Mouse (Mus musculus): Measurements from ENCODE around the gene Creb3l4. TPM values are rescaled to one million over a fixed set of nuclear protein-coding genes. Genes with fewer than 3 reads are reported as not detected.

Gene Creb3l4
- total and polyA plus RNA-seq, 3 experiments: 0.07 to 0.08 TPM; not detected in 1

DNA sequence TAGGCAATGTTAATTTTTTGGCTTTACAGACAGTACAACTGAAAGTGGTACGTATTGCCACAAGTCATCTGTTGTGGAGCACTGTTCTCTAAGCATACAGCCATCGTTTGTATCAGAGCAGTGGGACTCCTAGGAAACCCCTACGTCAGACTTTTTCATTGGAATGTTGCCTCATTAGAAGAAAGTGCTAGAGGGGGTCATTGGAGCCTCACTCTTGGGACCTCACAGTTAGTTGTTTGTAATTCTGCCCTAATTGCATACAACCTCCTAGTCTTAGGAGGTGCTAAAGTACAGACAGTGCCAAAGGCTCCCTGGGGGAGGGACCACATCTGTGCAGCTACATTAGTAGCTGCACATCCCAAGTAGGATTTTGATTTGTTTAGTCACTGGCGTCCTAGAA, 48.6 kb downstream of the Creb3l4 start:
- H3K9me3 ChIP-seq (replicated peaks; ENCODE audit: insufficient read depth, low read length): no peaks in the 10 kb centered on the region
- no peak for DNase-seq (ENCODE audit: low read depth, low spot score)
- no peaks in the 10 kb centered on the region for H3K27me3 ChIP-seq (ENCODE audit: control insufficient read depth in 1 of 2, insufficient read depth in 2 of 2, low read length in 2 of 2)
- H3K4me1 ChIP-seq (ENCODE audit: control insufficient read depth in 1 of 2, insufficient read depth in 2 of 2, low read length in 2 of 2): peaks cover 2 to 9% of the 10 kb centered on the region in 2 experiments; a peak in 2 of 4 replicates
- no peaks in the 10 kb centered on the region for H3K79me2 ChIP-seq (ENCODE audit: control insufficient read depth, insufficient read depth, low read length, poor library complexity)
- peaks cover 0 to 13% of the 10 kb centered on the region in 2 experiments; a peak in 2 of 4 replicates for H3K36me3 ChIP-seq (ENCODE audit: control insufficient read depth in 1 of 2, insufficient read depth in 2 of 2, low read length in 2 of 2)
- H3K9ac ChIP-seq (ENCODE audit: control insufficient read depth, low read depth, low read length, poor library complexity, severe bottlenecking): no peak overlapping the region
- no peak overlapping the region for H3K27ac ChIP-seq (ENCODE audit: control insufficient read depth, low read depth, low read length)
- TF ChIP-seq POLR2AphosphoS2 (IDR thresholded peaks at IDR 0.05; ENCODE audit: low read length) (no peak), MAZ (IDR thresholded peaks at IDR 0.05; ENCODE audit: low read depth, low read length) (no peak), EP300 (IDR thresholded peaks at IDR 0.05; ENCODE audit: low read depth in 1 of 2, low read length in 2 of 2) (no peak), CHD1 (IDR thresholded peaks at IDR 0.05; ENCODE audit: low read depth, low read length) (no peak), TCF12 (IDR thresholded peaks at IDR 0.05; ENCODE audit: low read depth, low read length) (no peak), GABPA (IDR thresholded peaks at IDR 0.05; ENCODE audit: low read depth, low read length) (no peak), KAT2A (conservative IDR thresholded peaks at IDR 0.05; ENCODE audit: low read depth, low read length) (no peak), ZNF384 (IDR thresholded peaks at IDR 0.05; ENCODE audit: low read depth, low read length) (no peak), ELF1 (IDR thresholded peaks at IDR 0.05; ENCODE audit: low read depth, low read length) (no peak), TBP (IDR thresholded peaks at IDR 0.05; ENCODE audit: low read depth, low read length) (no peak), UBTF (IDR thresholded peaks at IDR 0.05; ENCODE audit: borderline replicate concordance, insufficient read depth, low read depth, low read length) (no peak), POLR2A (IDR thresholded peaks at IDR 0.05; ENCODE audit: control insufficient read depth in 1 of 2, insufficient read depth in 1 of 2, low read depth in 1 of 2, low read length in 2 of 2, poor library complexity in 1 of 2) (no peak), BHLHE40 (IDR thresholded peaks at IDR 0.05; ENCODE audit: borderline replicate concordance, low read depth, low read length) (no peak)
- no peak overlapping the region for H3K4me3 ChIP-seq (ENCODE audit: control insufficient read depth in 1 of 2, insufficient read depth in 1 of 2, low read depth in 2 of 2, low read length in 2 of 2)

DNA sequence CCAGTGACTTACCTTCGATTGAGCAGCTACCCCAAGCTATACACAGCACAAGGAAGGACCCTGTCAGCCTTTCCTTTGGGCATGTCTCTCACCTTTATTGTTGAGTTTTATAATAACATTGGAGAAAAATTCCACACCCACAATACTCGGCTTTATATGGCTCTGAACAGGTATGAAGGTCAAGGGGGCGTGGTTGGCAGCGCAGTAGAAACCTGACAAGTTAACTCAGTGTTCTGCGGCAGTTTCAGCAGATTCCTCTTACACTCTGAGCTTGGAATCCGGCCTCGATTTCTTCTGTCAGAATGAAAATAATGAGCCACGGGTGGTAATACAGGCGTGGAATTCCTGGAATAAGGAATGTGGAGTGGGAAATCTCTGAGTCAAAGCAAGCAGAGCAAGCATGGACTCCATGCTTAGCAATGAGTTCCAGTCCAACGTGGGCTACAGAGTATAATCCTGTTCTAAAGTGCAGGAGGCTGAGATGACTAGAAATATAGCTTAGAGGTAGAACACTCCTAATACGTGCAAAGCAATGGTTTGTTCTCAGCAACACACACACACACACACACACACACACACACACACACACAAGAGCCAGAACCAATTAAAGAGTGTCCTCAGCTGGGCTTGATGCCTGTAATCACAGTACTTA, 52.3 kb downstream of the Creb3l4 start:
- no peaks in the 10 kb centered on the region for H3K79me2 ChIP-seq (ENCODE audit: control insufficient read depth, insufficient read depth, low read length, poor library complexity)
- no peak overlapping the region for H3K4me3 ChIP-seq (ENCODE audit: control insufficient read depth in 1 of 2, insufficient read depth in 1 of 2, low read depth in 2 of 2, low read length in 2 of 2)
- no peak for DNase-seq (ENCODE audit: low read depth, low spot score)
- H3K36me3 ChIP-seq (ENCODE audit: control insufficient read depth in 1 of 2, insufficient read depth in 2 of 2, low read length in 2 of 2): peaks cover 0 to 11% of the 10 kb centered on the region in 2 experiments; a peak in 2 of 4 replicates
- no peak for TF ChIP-seq NELFE (IDR thresholded peaks at IDR 0.05; ENCODE audit: low read depth, low read length)
- no peak for TF ChIP-seq MXI1 (IDR thresholded peaks at IDR 0.05; ENCODE audit: low read depth, low read length)
- no peak for TF ChIP-seq POLR2A (IDR thresholded peaks at IDR 0.05; ENCODE audit: control insufficient read depth in 1 of 2, insufficient read depth in 1 of 2, low read depth in 1 of 2, low read length in 2 of 2, poor library complexity in 1 of 2)
- TF ChIP-seq NRF1 (IDR thresholded peaks at IDR 0.05; ENCODE audit: insufficient read depth, low read depth, low read length, poor library complexity, severe bottlenecking): no peak
- H3K9me3 ChIP-seq (replicated peaks; ENCODE audit: insufficient read depth, low read length): no peaks in the 10 kb centered on the region
- no peak overlapping the region for H3K27ac ChIP-seq (ENCODE audit: control insufficient read depth, low read depth, low read length)
- H3K27me3 ChIP-seq (ENCODE audit: control insufficient read depth in 1 of 2, insufficient read depth in 2 of 2, low read length in 2 of 2): no peaks in the 10 kb centered on the region
- peaks cover 2 to 9% of the 10 kb centered on the region in 2 experiments; a peak in 2 of 4 replicates for H3K4me1 ChIP-seq (ENCODE audit: control insufficient read depth in 1 of 2, insufficient read depth in 2 of 2, low read length in 2 of 2)
- H3K9ac ChIP-seq (ENCODE audit: control insufficient read depth, low read depth, low read length, poor library complexity, severe bottlenecking): no peak overlapping the region

Other genes starting within 250 kb of the Creb3l4 start
- 232 and 318 TPM in 2 replicates for gene Hax1, start 244.7 kb downstream of the Creb3l4 start, total RNA-seq (2012; rRNA removed)
- 100 to 1,000 TPM in 1 of 2 experiments, not detected in 1; 322 TPM for gene Hax1, start 244.7 kb downstream of the Creb3l4 start, polyA plus RNA-seq (2012; ENCODE audit: insufficient read depth in 1 of 2, insufficient read length in 2 of 2, low read depth in 1 of 2, low replicate concordance in 2 of 2, missing spikeins in 1 of 2)
- 152 and 161 TPM in 2 replicates for gene 4933434E20Rik, start 191.9 kb downstream of the Creb3l4 start, total RNA-seq (2012; rRNA removed)
- gene 4933434E20Rik, start 191.9 kb downstream of the Creb3l4 start, polyA plus RNA-seq (2012; ENCODE audit: insufficient read depth in 1 of 2, insufficient read length in 2 of 2, low read depth in 1 of 2, low replicate concordance in 2 of 2, missing spikeins in 1 of 2): 100 to 1,000 TPM; 184 to 227 TPM
- 102 and 107 TPM in 2 replicates for gene Ubap2l, start 190.9 kb downstream of the Creb3l4 start, total RNA-seq (2012; rRNA removed)
- gene Ubap2l, start 190.9 kb downstream of the Creb3l4 start, polyA plus RNA-seq (2012; ENCODE audit: insufficient read depth in 1 of 2, insufficient read length in 2 of 2, low read depth in 1 of 2, low replicate concordance in 2 of 2, missing spikeins in 1 of 2): 100 to 1,000 TPM; 247 to 442 TPM
- 274 and 314 TPM in 2 replicates for gene Tpm3, start 170.9 kb downstream of the Creb3l4 start, total RNA-seq (2012; rRNA removed)
- 100 to 1,000 TPM; 205 to 273 TPM for gene Tpm3, start 170.9 kb downstream of the Creb3l4 start, polyA plus RNA-seq (2012; ENCODE audit: insufficient read depth in 1 of 2, insufficient read length in 2 of 2, low read depth in 1 of 2, low replicate concordance in 2 of 2, missing spikeins in 1 of 2)
- 0.54 and 0.62 TPM in 2 replicates for gene Nup210l, start 139.4 kb downstream of the Creb3l4 start, total RNA-seq (2012; rRNA removed)
- under 1 TPM in 1 of 2 experiments, not detected in 1; 0.65 TPM for gene Nup210l, start 139.4 kb downstream of the Creb3l4 start, polyA plus RNA-seq (2012; ENCODE audit: insufficient read depth in 1 of 2, insufficient read length in 2 of 2, low read depth in 1 of 2, low replicate concordance in 2 of 2, missing spikeins in 1 of 2)
- gene Rps27, start 29.9 kb downstream of the Creb3l4 start, total RNA-seq (2012; rRNA removed): 5,481 and 6,504 TPM in 2 replicates
- 1,000 to 10,000 TPM in 1 of 2 experiments, not detected in 1; 2,476 TPM for gene Rps27, start 29.9 kb downstream of the Creb3l4 start, polyA plus RNA-seq (2012; ENCODE audit: insufficient read depth in 1 of 2, insufficient read length in 2 of 2, low read depth in 1 of 2, low replicate concordance in 2 of 2, missing spikeins in 1 of 2)
- gene Rab13, start 29.8 kb downstream of the Creb3l4 start, total RNA-seq (2012; rRNA removed): 4.3 and 5.1 TPM in 2 replicates
- gene Rab13, start 29.8 kb downstream of the Creb3l4 start, polyA plus RNA-seq (2012; ENCODE audit: insufficient read depth in 1 of 2, insufficient read length in 2 of 2, low read depth in 1 of 2, low replicate concordance in 2 of 2, missing spikeins in 1 of 2): 1 to 10 TPM in 1 of 2 experiments, not detected in 1; 7.7 TPM
- gene Jtb, start 11.9 kb downstream of the Creb3l4 start, total RNA-seq (2012; rRNA removed): 76.0 and 107 TPM in 2 replicates
- 100 to 1,000 TPM in 1 of 2 experiments, not detected in 1; 103 TPM for gene Jtb, start 11.9 kb downstream of the Creb3l4 start, polyA plus RNA-seq (2012; ENCODE audit: insufficient read depth in 1 of 2, insufficient read length in 2 of 2, low read depth in 1 of 2, low replicate concordance in 2 of 2, missing spikeins in 1 of 2)
- gene Slc39a1, start 4.7 kb upstream of the Creb3l4 start, total RNA-seq (2012; rRNA removed): 47.2 and 58.5 TPM in 2 replicates
- 10 to 100 TPM; 61.7 to 80.5 TPM for gene Slc39a1, start 4.7 kb upstream of the Creb3l4 start, polyA plus RNA-seq (2012; ENCODE audit: insufficient read depth in 1 of 2, insufficient read length in 2 of 2, low read depth in 1 of 2, low replicate concordance in 2 of 2, missing spikeins in 1 of 2)
- 7.1 and 7.6 TPM in 2 replicates for gene Crtc2, start 10.7 kb upstream of the Creb3l4 start, total RNA-seq (2012; rRNA removed)
- 10 to 100 TPM in 1 of 2 experiments, not detected in 1; 66.9 TPM for gene Crtc2, start 10.7 kb upstream of the Creb3l4 start, polyA plus RNA-seq (2012; ENCODE audit: insufficient read depth in 1 of 2, insufficient read length in 2 of 2, low read depth in 1 of 2, low replicate concordance in 2 of 2, missing spikeins in 1 of 2)
- gene Dennd4b, start 21.7 kb upstream of the Creb3l4 start, total RNA-seq (2012; rRNA removed): 10.3 and 11.6 TPM in 2 replicates
- gene Dennd4b, start 21.7 kb upstream of the Creb3l4 start, polyA plus RNA-seq (2012; ENCODE audit: insufficient read depth in 1 of 2, insufficient read length in 2 of 2, low read depth in 1 of 2, low replicate concordance in 2 of 2, missing spikeins in 1 of 2): 10 to 100 TPM in 1 of 2 experiments, not detected in 1; 27.1 TPM
- gene Gatad2b, start 49.7 kb upstream of the Creb3l4 start, total RNA-seq (2012; rRNA removed): 9.1 and 12.3 TPM in 2 replicates
- 10 to 100 TPM in 1 of 2 experiments, not detected in 1; 37.6 TPM for gene Gatad2b, start 49.7 kb upstream of the Creb3l4 start, polyA plus RNA-seq (2012; ENCODE audit: insufficient read depth in 1 of 2, insufficient read length in 2 of 2, low read depth in 1 of 2, low replicate concordance in 2 of 2, missing spikeins in 1 of 2)
- gene Slc27a3, start 146.4 kb upstream of the Creb3l4 start, total RNA-seq (2012; rRNA removed): 1.4 and 1.9 TPM in 2 replicates
- gene Slc27a3, start 146.4 kb upstream of the Creb3l4 start, polyA plus RNA-seq (2012; ENCODE audit: insufficient read depth in 1 of 2, insufficient read length in 2 of 2, low read depth in 1 of 2, low replicate concordance in 2 of 2, missing spikeins in 1 of 2): 1 to 10 TPM in 1 of 2 experiments, not detected in 1; 2.8 TPM
- gene Ints3, start 190.1 kb upstream of the Creb3l4 start, total RNA-seq (2012; rRNA removed): 55.9 and 58.5 TPM in 2 replicates
- gene Ints3, start 190.1 kb upstream of the Creb3l4 start, polyA plus RNA-seq (2012; ENCODE audit: insufficient read depth in 1 of 2, insufficient read length in 2 of 2, low read depth in 1 of 2, low replicate concordance in 2 of 2, missing spikeins in 1 of 2): 100 to 1,000 TPM; 101 to 115 TPM
- not detected in 2 replicates for gene Npr1, start 222.4 kb upstream of the Creb3l4 start, total RNA-seq (2012; rRNA removed)
- gene Npr1, start 222.4 kb upstream of the Creb3l4 start, polyA plus RNA-seq (2012; ENCODE audit: insufficient read depth in 1 of 2, insufficient read length in 2 of 2, low read depth in 1 of 2, low replicate concordance in 2 of 2, missing spikeins in 1 of 2): under 1 TPM in 1 of 2 experiments, not detected in 1; 0.11 TPM
- 162 and 175 TPM in 2 replicates for gene Ilf2, start 232.6 kb upstream of the Creb3l4 start, total RNA-seq (2012; rRNA removed)
- 100 to 1,000 TPM; 107 to 223 TPM for gene Ilf2, start 232.6 kb upstream of the Creb3l4 start, polyA plus RNA-seq (2012; ENCODE audit: insufficient read depth in 1 of 2, insufficient read length in 2 of 2, low read depth in 1 of 2, low replicate concordance in 2 of 2, missing spikeins in 1 of 2)
- gene Snapin, start 247.5 kb upstream of the Creb3l4 start, total RNA-seq (2012; rRNA removed): 24.5 and 25.2 TPM in 2 replicates
- gene Snapin, start 247.5 kb upstream of the Creb3l4 start, polyA plus RNA-seq (2012; ENCODE audit: insufficient read depth in 1 of 2, insufficient read length in 2 of 2, low read depth in 1 of 2, low replicate concordance in 2 of 2, missing spikeins in 1 of 2): 10 to 100 TPM in 1 of 2 experiments, not detected in 1; 46.8 TPM